Mouse (Mus musculus) ES-E14 (cell line): ENCODE data around the gene Mapk7. TPM values are rescaled to one million over a fixed set of nuclear protein-coding genes. Genes with fewer than 3 reads are reported as not detected.

ENCODE experiments used
- DNase-seq: peaks from one replicate; pipeline ENCODE4 v3.0.0-alpha.2; 2013; ENCODE audit warnings: low read depth, low spot score
- H3K27ac ChIP-seq: 2 replicates; pipeline ENCODE4 v1.5.1; 2012; ENCODE audit warnings: low read depth, mild to moderate bottlenecking, low read length, moderate library complexity, mixed read lengths; ENCODE audit not compliant: poor library complexity, insufficient read depth, severe bottlenecking
- H3K36me3 ChIP-seq: 2 replicates; pipeline ENCODE4 v1.6.1; 2012; ENCODE audit warnings: mild to moderate bottlenecking, low read length, moderate library complexity, mixed read lengths; ENCODE audit not compliant: control insufficient read depth, poor library complexity, insufficient read depth, severe bottlenecking
- H3K4me1 ChIP-seq, 2 experiments: fragments of 150-350 bp in 1 of 2; sonication (generic) in 1 of 2; 2 replicates each; pipeline ENCODE4 v1.6.1; 2012; ENCODE audit warnings: low read length in 2 of 2, mild to moderate bottlenecking in 1 of 2, mixed read lengths in 1 of 2; ENCODE audit not compliant: control insufficient read depth in 2 of 2, insufficient read depth in 2 of 2, poor library complexity in 1 of 2
- H3K4me3 ChIP-seq, 2 experiments: fragments of 150-350 bp in 1 of 2; sonication (generic) in 1 of 2; 2 replicates each; pipeline ENCODE4 v1.5.1; 2012; ENCODE audit warnings: low read length in 2 of 2, low read depth in 1 of 2, mild to moderate bottlenecking in 1 of 2, mixed read lengths in 1 of 2; ENCODE audit not compliant: insufficient read depth in 1 of 2, poor library complexity in 1 of 2, severe bottlenecking in 1 of 2
- H3K9ac ChIP-seq: 2 replicates; pipeline ENCODE4 v1.6.1; 2012; ENCODE audit warnings: low read depth, mild to moderate bottlenecking, low read length, mixed read lengths; ENCODE audit not compliant: poor library complexity, insufficient read depth, severe bottlenecking
- H3K9me3 ChIP-seq: fragments of 150-350 bp; sonication (generic); 2 replicates; pipeline ENCODE4 v1.6.1; 2012; ENCODE audit warnings: low read depth, mild to moderate bottlenecking, low read length; ENCODE audit not compliant: control insufficient read depth, insufficient read depth
- CHD2 ChIP-seq: IDR thresholded peaks from 2 replicates; pipeline ENCODE4 v1.6.1; 2014; ENCODE audit warnings: mild to moderate bottlenecking, low read depth, low read length, inconsistent platforms
- HCFC1 ChIP-seq: IDR thresholded peaks from 2 replicates; pipeline ENCODE4 v1.6.1; 2012; ENCODE audit warnings: low read length, inconsistent platforms, borderline replicate concordance; ENCODE audit not compliant: insufficient read depth
- MAFK ChIP-seq: IDR thresholded peaks from 2 replicates; pipeline ENCODE4 v1.6.1; 2014; ENCODE audit warnings: mild to moderate bottlenecking, low read depth, low read length, inconsistent platforms; ENCODE audit not compliant: insufficient read depth
- ZC3H11A ChIP-seq: IDR thresholded peaks from 2 replicates; pipeline ENCODE4 v1.6.1; 2012; ENCODE audit warnings: low read depth, mild to moderate bottlenecking, inconsistent platforms, low read length, borderline replicate concordance
- ZNF384 ChIP-seq: IDR thresholded peaks from 2 replicates; pipeline ENCODE4 v1.6.1; 2012; ENCODE audit warnings: low read depth, low read length, inconsistent platforms
- in situ Hi-C, 2 experiments: fragments of 600-800 bp; cut with MboI; formaldehyde crosslinking; loops; one replicate each; pipeline ENCODE4 v1.15.1; 2025; ENCODE audit warnings: low sequenced_read_pairs in 2 of 2, inconsistent platforms in 1 of 2; ENCODE audit not compliant: unreplicated experiment in 2 of 2
- total RNA-seq: library from RNA; depleted of rRNA; stranded (reverse); fragments of 300-350 nt; gene quantifications from 2 replicates; pipeline ENCODE4 v1.2.3, GENCODE M21; 2012

The Mapk7 gene
- total RNA-seq, 1 experiment = 25.3 TPM

DNA sequence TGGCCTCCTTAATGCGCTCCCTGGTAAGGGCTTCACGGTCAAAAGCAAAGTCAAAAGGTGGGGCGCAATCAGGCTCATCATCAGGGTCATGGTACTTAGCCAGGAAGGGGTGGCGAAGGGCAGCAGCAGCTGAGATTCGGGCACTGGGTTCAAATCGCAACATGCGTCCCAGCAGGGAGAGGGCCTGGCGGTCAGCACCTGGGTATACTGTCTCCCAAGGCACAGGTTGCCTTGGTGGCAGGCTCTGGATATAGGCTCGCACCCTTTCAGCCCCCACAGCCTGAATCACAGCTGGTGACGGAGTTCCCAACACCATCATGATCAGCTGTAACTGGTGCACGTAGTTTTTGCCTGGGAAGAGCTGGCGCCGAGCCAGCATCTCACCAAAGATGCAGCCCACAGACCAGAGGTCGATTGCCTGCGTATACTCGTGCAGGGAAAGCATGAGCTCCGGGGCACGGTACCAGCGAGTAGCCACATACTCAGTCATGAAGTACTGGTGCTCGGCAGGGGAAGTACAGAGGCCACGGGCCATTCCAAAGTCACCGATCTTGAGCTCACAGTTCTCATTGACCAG lies 3.2 kb downstream of the Mapk7 start:
- Histone ChIP-seq H3K4me3 (no peak overlapping the region), H3K9me3 (no peaks in the 10 kb centered on the region), H3K9ac (no peak overlapping the region), H3K4me1 (peaks cover 0 to 19% of the 10 kb centered on the region in 2 experiments; a peak in 3 of 4 replicates), H3K27ac (no peak overlapping the region), H3K36me3 (peaks cover 45% of the 10 kb centered on the region)
- in situ Hi-C loops = no loop called here
- TF ChIP-seq CHD2 (no peak), MAFK (no peak), ZC3H11A (no peak), HCFC1 (no peak), ZNF384 (no peak)
- no peak for DNase-seq

DNA sequence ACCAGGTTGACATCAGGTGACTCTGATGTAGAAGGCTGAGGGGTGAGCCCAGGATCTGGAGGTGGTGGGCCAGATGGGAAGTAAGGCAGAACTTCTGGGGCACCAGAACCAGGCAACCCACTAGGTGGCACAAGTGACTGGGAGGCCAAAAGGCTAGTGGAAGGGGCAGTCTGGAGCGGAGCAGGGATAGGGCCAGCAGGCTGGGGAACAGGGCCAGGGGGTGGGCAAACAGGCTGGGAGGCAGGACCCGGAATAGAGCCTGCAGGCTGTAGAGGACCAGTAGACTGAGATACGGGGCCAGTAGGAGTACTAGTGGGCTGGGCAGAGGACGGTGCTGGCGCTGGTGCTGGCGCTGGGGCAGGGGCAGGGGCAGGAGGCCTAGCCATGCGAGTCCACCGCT lies 4.3 kb downstream of the Mapk7 start:
- no peak overlapping the region for H3K27ac ChIP-seq
- no peak overlapping the region for H3K9ac ChIP-seq
- TF ChIP-seq ZC3H11A (no peak), CHD2 (no peak), HCFC1 (no peak), MAFK (no peak), ZNF384 (no peak)
- in situ Hi-C loops = no loop called here
- peaks cover 0 to 29% of the 10 kb centered on the region in 2 experiments; a peak in 3 of 4 replicates for H3K4me1 ChIP-seq
- no peak overlapping the region for H3K4me3 ChIP-seq
- no peaks in the 10 kb centered on the region for H3K9me3 ChIP-seq
- peaks cover 45% of the 10 kb centered on the region for H3K36me3 ChIP-seq
- no peak for DNase-seq

DNA sequence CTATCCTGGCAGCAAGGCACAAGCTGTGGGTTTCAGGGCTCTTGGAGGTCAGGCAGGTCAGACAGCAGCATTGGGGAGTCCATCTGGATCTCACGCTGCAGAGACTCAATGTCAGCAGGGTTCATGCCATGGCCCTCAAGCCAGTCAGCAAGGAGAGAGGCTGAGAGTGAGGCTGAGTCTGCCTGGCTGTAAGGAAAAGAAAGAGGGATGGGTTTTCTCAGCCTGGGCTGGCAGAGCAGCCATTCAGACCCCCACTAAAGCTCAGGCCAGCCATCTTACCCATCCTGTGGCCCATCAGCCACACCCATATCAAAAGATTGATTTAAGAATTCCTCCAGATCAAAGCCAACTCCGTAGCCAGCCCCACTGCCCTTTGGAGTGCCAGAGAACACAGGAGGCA lies 5.1 kb downstream of the Mapk7 start:
- no peak overlapping the region for H3K4me3 ChIP-seq
- TF ChIP-seq HCFC1 (no peak), CHD2 (no peak), MAFK (no peak), ZNF384 (no peak)
- no peak for DNase-seq
- H3K9ac ChIP-seq = no peak overlapping the region
- H3K36me3 ChIP-seq = peaks cover 45% of the 10 kb centered on the region
- in situ Hi-C loops = no loop called here
- no peak overlapping the region for H3K27ac ChIP-seq
- peaks cover 4 to 33% of the 10 kb centered on the region in 2 experiments; a peak in 3 of 4 replicates for H3K4me1 ChIP-seq
- H3K9me3 ChIP-seq = no peaks in the 10 kb centered on the region

DNA sequence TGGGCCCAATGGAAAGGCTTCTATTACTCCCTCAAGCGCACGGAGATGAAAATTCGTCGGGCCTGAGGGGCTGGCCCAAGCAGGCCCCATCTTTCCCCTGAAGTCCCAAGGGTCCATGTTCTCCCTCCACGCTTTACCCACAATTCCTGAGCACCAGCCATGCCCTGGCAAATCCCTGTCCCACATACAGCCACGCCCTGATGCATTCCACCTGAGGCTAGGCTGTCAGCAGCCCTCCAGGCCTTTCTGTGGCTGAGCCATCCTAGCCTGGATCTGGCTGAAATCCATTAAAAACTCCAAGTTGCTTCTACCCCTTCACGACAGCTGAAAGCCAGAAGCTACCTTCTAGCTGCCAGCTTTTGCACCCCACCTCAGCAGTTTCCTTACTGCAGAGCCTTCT lies 6.3 kb downstream of the Mapk7 start:
- Histone ChIP-seq H3K27ac (no peak overlapping the region), H3K4me1 (peaks cover 4 to 31% of the 10 kb centered on the region in 2 experiments; a peak in 3 of 4 replicates), H3K36me3 (peaks cover 45% of the 10 kb centered on the region), H3K9me3 (no peaks in the 10 kb centered on the region), H3K4me3 (no peak overlapping the region), H3K9ac (no peak overlapping the region)
- DNase-seq = no peak
- in situ Hi-C loops = no loop called here
- TF ChIP-seq HCFC1 (no peak), CHD2 (no peak), ZC3H11A (no peak), MAFK (no peak), ZNF384 (no peak)

DNA sequence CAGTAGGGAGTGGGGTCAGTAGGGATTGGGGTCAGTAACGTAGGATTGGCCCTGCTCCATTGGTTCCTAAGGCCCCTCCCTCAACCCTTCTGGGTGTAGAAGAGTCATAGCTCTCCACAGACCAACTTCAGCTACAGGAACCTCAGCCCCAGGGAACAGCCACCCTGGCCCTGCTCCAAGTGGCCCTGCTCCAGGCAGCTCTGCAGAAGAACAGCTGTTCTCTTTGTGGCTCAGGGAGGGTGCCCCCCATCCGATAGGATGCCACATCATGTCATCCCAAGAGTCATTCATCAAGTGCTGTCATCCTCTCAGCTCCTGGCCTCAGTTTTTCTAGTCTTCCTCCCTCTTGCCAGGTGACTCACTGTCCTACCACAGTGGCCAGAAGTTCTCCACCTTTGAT lies 6.8 kb downstream of the Mapk7 start:
- in situ Hi-C loops = no loop called here
- Histone ChIP-seq H3K27ac (no peak overlapping the region), H3K4me1 (peaks cover 4 to 27% of the 10 kb centered on the region in 2 experiments; a peak in 3 of 4 replicates), H3K4me3 (no peak overlapping the region), H3K9me3 (no peaks in the 10 kb centered on the region), H3K9ac (no peak overlapping the region), H3K36me3 (peaks cover 41% of the 10 kb centered on the region)
- no peak for DNase-seq
- TF ChIP-seq CHD2 (no peak), ZNF384 (no peak), HCFC1 (no peak), ZC3H11A (no peak)
